Mouse (Mus musculus): ENCODE data around the gene Pygm. TPM values are rescaled to one million over a fixed set of nuclear protein-coding genes. Genes with fewer than 3 reads are reported as not detected.

Gene Pygm
- total RNA-seq, 2 experiments from 2014 or later: 6,181 to 10,031 TPM

DNA sequence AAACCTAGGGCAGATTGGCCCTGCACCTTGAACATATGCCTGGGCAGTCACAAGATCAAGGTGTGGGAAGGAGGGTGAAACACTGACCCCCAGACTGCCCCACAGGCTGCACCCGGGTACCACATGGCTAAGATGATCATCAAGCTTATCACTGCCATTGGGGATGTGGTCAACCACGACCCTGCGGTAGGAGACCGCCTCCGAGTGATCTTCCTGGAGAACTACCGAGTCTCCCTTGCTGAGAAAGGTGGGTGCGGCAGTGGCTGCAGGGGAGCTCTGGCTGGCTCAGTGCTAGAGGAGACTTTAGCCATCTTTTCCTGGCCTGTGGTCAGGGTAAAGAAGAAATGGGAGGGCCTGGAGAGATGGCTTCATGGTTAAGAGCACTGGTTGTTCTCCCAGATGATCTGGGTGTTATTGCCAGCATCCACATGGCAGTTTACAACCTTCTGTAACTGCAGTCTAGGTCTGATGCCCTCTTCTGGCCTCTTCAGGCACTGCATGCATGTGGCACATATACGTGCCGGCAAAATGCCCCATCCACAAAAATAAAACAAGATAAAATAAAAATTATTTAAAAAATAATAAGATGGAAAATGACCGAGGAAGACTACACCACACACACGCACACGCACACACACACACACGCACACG lies 8.7 kb downstream of the Pygm start:
- intact Hi-C loops (cut with DNase I): no loop called here
- peak; percentile 71 for DNase-seq
- Histone ChIP-seq H3K27ac (peak overlapping the region; percentile 58), H3K4me3 (peak overlapping the region; percentile 71)
- peak; percentile 70 for TF ChIP-seq CTCF (IDR thresholded peaks at IDR 0.05)

DNA sequence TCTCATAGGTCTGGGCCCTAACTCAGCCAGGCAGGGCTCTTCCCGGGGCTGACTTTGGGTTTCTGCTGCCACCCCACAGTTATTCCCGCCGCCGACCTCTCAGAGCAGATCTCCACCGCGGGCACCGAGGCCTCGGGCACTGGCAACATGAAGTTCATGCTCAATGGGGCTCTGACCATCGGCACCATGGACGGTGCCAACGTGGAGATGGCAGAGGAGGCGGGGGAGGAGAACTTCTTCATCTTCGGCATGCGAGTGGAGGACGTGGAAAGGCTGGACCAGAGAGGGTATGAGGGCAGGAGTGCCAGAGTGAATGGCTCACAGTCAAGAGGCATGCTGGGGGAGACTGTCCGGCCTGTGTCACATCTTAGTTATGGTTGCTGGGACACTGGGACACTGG lies 9.4 kb downstream of the Pygm start:
- peak; percentile 52 for DNase-seq

DNA sequence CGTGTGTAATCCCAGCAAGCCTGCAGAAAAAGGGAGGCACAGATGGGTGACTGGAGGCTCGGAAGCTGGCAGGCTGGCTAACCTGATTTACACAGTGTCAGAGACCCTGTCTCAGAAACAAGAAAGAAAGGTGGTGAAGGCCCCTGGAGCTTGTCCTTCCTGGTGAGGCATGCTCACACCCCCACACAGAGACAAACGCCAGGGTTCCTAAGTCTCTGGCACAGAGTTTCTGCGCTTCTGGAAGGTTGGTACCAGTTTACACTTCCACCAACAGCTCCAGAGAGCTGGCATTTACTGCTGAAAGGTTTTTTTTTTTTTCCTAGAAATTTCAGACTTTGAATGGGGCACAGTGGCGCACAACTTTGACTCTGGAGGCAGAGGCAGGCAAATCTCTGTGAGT lies 12.0 kb downstream of the Pygm start:
- H3K4me3 ChIP-seq: peak overlapping the region; percentile 2
- intact Hi-C loops (cut with DNase I): no loop called here
- no peak for TF ChIP-seq CTCF (IDR thresholded peaks at IDR 0.05)
- H3K27ac ChIP-seq: peak overlapping the region; percentile 32
- DNase-seq: peak; percentile 18

More for the DNA sequence above, 9.4 kb downstream of the Pygm start:
- Histone ChIP-seq H3K4me3 (peak overlapping the region; percentile 42), H3K27ac (peak overlapping the region; percentile 53)
- intact Hi-C loops (cut with DNase I): no loop called here
- TF ChIP-seq CTCF (IDR thresholded peaks at IDR 0.05): no peak

DNA sequence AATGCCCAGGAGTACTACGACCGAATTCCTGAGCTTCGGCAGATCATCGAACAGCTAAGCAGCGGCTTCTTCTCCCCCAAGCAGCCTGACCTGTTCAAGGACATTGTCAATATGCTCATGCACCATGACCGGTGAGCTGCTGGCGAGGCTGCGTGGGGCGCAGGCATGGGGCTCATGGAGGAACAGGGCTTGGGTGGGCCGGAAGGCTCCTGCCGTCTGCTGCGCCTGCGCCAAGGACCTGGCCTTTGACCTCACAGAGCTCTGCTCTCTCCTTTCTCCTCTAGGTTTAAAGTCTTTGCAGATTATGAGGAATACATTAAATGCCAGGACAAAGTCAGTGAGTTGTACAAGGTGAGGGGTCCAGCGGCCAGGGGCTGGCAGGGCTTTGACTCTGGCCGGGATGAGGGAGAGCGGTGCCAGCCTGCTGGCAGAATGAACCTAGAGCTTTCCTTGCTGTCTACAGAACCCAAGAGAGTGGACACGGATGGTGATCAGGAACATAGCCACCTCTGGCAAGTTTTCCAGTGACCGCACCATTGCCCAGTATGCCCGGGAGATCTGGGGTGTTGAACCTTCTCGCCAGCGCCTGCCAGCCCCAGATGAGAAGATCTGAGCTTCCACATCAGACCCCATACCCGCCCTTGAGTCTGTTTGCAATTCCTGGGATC lies 13.5 kb downstream of the Pygm start:
- Histone ChIP-seq H3K4me3 (peak overlapping the region; percentile 80), H3K27ac (peak overlapping the region; percentile 90)
- DNase-seq: peak; percentile 63
- no peak for TF ChIP-seq CTCF (IDR thresholded peaks at IDR 0.05)
- intact Hi-C loops (cut with DNase I): no loop called here

DNA sequence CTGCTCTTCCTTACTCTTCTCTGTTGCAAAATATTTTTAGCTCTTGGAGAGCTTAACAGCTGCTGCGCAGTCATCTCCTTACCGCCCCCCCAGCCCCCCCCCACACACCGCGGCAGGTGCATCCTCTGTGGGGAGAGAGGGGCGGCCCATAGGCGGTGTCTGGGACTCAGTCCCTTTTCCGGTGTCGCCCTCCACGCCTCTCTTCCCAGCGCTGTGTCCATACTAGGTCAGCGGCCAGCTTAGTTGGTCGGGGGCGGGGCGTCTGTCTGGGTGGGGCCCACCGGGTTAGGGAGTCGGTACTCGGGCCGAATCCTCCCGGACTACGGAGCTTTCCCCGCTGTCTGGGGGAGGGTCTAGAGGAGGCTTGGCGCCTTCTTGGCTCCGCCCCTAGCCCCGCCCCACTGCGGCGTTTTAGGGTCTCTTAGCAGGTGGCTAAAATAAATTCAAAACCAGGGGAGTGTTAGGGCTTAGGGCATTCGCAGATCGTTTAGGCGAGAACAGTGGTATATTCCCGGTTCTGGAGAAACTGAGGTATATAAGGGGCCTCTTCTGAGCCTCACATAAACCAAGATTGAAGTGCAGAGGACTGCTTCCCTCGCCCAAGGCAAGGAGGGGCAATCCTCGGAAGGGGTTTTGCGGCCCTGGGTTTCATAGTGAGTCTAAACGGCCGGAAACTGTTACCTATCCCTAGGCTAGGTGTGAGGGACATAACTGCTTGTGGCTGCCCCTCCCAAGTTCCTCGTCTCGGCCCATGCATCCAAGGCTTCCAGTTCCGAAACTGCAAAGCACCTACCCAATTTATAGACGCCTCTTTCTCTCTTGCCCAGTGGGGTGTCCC lies 14.5 kb downstream of the Pygm start:
- DNase-seq: peak; percentile 89
- peak overlapping the region; percentile 80 for H3K4me3 ChIP-seq
- TF ChIP-seq CTCF (IDR thresholded peaks at IDR 0.05): no peak
- intact Hi-C loops (cut with DNase I): no loop called here
- peak overlapping the region; percentile 90 for H3K27ac ChIP-seq

DNA sequence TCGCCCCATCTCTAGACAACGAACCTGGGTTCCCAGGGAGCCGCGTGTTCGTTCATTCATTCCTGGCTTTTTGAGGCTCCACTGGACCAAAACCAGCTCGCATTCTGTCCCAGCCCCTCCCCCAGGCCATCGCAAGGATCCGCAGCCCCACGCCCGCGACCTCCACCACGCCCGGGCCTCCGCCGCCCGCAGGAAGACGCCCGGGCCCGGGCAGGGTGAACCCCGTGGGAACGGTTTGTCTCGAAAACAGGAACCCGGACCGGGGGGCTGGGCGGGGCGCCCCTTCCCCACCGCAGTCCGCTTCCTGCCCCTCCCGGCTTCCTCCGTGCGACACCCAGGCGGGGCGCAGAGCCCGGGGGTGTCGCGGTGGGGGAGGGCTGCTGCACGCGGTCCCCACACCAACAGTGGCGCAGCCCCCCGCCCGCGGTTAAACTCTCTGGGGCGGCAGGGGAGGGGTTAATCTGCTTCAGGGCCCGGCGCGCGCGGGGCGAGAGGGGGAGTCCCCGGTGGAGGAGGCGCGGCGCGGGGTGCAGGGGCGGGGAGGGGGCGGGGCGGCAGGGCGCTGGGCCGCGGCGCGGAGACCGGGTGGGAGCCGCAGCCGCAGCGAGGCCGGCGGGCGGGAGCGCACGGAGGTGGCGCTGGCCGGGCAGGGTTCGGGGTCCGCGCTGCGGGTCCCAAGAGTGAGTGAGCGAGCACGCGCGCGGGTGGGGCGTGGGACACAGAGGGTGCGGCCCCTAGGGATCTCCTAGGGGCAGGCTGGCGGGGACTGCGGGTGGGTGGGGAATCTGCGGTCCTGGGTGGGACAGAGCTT lies 15.3 kb downstream of the Pygm start, which contains the start of gene Rasgrp2:
Gene Rasgrp2, plus strand, starts transcription at position 56 of the 811 bp plus-strand sequence.
- intact Hi-C loops (cut with DNase I): loop anchor here (2.0 to 5.0 kb wide), 2 partner anchors 27 to 53 kb away; no protein-coding TSS in a partner anchor
- no peak for TF ChIP-seq CTCF (IDR thresholded peaks at IDR 0.05)
- DNase-seq: peak; percentile 86
- H3K4me3 ChIP-seq: peak within 1 kb of the TSS; percentile 80
- peak within 1 kb of the TSS; percentile 90 for H3K27ac ChIP-seq

DNA sequence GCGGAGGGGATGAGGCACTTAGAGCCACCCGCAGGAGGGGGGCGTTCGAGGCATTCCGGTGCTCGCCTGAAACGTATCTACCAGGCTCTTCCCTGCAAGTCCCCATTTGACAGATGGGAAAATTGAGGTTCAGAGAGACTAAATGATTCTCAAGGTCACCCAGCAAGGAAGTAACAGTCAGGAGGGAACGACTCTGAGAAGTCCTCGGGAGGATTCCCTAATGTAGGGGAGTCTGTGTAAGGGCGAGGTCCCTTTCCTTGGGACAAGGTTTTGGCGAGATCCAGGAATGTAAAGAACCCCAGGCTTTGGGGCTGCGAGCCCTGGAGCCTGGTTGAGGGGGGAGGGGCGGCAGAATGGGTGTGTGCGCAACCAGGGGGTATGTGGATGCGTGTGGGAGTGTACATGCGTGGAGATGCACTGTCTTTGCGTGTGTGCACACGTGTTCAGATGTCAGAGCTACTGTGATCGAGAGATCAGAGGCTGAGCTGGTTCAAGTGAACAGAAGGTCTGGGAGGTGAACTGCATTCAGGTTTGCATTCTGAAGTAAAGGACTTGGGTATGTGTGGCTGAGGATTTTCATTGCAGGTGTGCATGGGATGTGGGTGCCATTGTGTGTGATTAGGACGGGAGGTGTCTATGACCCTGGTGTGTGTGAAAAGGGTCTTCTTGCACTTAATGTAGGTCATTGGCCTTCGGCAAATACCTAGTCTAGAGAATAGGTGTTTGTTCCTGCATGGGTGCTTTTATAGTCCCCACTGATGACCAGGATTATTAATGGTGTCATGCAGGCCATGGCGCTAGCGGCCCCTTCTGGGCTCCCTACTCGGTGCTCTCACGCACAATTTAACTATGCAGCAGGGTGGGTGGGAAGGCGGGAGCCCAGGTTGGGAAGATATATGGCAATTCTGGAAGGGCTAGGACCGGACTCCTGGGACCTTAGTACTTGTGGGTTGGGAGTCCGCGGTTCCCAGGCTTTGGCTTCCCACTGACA lies 16.2 kb downstream of the Pygm start:
- Histone ChIP-seq H3K27ac (peak overlapping the region; percentile 90), H3K4me3 (peak overlapping the region; percentile 80)
- peak; percentile 24 for TF ChIP-seq CTCF (IDR thresholded peaks at IDR 0.05)
- intact Hi-C loops (cut with DNase I): loop anchor here (2.0 to 5.0 kb wide), 2 partner anchors 28 to 52 kb away; no protein-coding TSS in a partner anchor
- DNase-seq: peak; percentile 76

DNA sequence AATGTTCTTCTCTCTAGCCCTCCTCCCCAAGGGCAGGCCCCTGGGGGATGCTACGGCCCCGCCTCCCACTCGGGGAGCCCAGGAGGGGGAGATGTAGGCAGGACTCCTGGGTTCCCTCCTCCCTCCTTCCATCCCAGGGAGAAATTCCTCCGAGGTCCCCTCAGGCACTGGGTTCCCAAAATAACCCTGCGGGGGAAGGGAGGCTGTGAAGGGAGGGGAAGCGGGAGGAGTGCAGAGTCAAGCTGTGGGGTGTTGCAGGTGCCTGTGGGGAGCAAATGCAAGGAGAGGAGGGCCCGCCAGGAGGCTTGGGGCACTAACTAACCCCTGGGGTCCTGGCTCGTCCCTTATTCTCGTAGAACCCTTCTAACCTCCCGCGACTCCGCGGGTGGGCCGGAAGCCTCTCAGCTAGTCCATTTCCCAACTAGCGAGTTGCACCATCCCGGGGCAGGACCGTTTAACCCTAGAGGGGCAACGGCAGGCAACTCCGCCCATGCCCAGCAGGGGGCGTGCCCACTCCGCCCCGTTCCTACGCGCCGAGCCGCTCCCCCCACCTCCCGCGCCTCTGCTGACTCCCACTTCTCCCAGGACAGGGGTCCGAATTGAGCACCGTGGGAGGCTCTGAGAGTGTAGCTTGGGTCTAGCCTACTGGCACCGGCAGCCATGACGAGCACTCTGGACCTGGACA lies 17.1 kb downstream of the Pygm start:
- peak overlapping the region; percentile 80 for H3K4me3 ChIP-seq
- peak overlapping the region; percentile 90 for H3K27ac ChIP-seq
- DNase-seq: peak; percentile 91
- TF ChIP-seq CTCF (IDR thresholded peaks at IDR 0.05): no peak; the same call in 1 of the 2 replicates
- intact Hi-C loops (cut with DNase I): loop anchor here (2.0 to 5.0 kb wide), 2 partner anchors 28 to 51 kb away; no protein-coding TSS in a partner anchor

DNA sequence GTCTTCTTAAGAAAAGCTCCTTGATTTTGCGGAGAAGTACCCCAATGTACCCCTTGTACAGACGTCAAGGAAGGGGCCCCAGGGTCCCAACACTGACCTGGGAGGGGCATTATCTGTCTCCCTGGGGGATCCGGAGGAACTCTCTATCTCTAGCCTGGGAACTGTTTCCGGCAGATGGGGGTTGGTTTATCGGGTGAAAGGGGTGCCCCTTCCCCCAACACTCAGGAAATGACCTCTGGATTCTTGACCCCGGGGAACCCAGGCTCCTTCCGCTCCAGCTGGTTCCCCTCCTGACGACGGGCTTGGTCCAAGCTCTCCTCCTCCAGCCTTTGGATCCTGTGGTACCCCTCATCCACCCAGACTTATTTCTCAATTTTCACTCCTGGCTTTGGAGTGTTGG lies 17.8 kb downstream of the Pygm start:
- no peak for TF ChIP-seq CTCF (IDR thresholded peaks at IDR 0.05)
- DNase-seq: peak; percentile 53
- peak overlapping the region; percentile 90 for H3K27ac ChIP-seq
- intact Hi-C loops (cut with DNase I): loop anchor here (2.0 to 5.0 kb wide), 2 partner anchors 29 to 50 kb away; no protein-coding TSS in a partner anchor
- peak overlapping the region; percentile 80 for H3K4me3 ChIP-seq

DNA sequence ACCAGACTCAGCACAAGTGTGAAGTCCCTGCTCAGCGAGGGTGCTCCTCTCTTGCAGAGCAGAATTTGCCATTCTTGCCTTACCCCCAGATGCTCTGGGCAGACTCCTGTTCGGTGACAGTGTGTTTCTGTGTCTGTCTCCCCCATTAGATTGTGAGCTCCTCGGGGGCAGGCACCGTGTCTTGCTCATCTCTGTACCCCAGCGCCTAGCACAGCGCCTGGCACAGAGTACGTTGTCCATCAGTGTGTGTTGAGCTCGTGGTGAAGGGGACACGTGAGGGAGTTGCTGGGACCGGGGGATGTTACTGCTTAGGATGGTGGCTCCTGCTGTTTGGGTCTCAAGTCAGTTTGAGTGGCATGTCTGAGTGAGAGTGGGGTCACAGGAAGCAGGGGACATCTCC lies 19.7 kb downstream of the Pygm start:
- no peak for TF ChIP-seq CTCF (IDR thresholded peaks at IDR 0.05)
- Histone ChIP-seq H3K4me3 (no peak overlapping the region), H3K27ac (no peak overlapping the region)
- no peak for DNase-seq
- intact Hi-C loops (cut with DNase I): loop anchor here (5.0 kb wide), 1 partner anchor 48 kb away; no protein-coding TSS in a partner anchor
